Mouse (Mus musculus) embryonic fibroblast, embryonic 13.5 days (primary cell): ENCODE results near the gene Cdk17.

Source experiments
- CTCF ChIP-seq: IDR thresholded peaks from 2 replicates; pipeline ENCODE4 v1.5.1; 2011; ENCODE audit warnings: mild to moderate bottlenecking, control low read depth, low read length, moderate library complexity, borderline replicate concordance; ENCODE audit not compliant: insufficient read depth
- POLR2A ChIP-seq: IDR thresholded peaks from 2 replicates; pipeline ENCODE4 v1.6.1; 2011; ENCODE audit warnings: low read depth, mild to moderate bottlenecking, control low read depth, low read length, moderate library complexity

GRCm38 (mm10) chr10:93123957-93124613, 36.6 kb upstream of the Cdk17 start:
- TF ChIP-seq POLR2A (no peak), CTCF (no peak)
